Mouse (Mus musculus) stomach, embryonic 14.5 days (tissue): ENCODE data around the gene Cdc34. TPM values are rescaled to one million over a fixed set of nuclear protein-coding genes. Genes with fewer than 3 reads are reported as not detected.

ENCODE experiments used
- ATAC-seq: fragments of 200-750 bp; cut with Nextera tagmentation; 2 replicates; pipeline ENCODE4 v1.8.0; 2017; ENCODE audit warnings: low read depth, moderate TSS enrichment; ENCODE audit not compliant: insufficient number of reproducible peaks, insufficient read depth, low FRiP score
- H3K27ac ChIP-seq: fragments of 300-500 bp; sonication (generic); 2 replicates; pipeline ENCODE4 v1.5.1; 2014; ENCODE audit warnings: mild to moderate bottlenecking, low read length, moderate library complexity, mixed read lengths
- H3K27me3 ChIP-seq: fragments of 300-500 bp; sonication (generic); 2 replicates; pipeline ENCODE4 v1.6.1; 2014; ENCODE audit warnings: low read length, control low read depth, mixed read lengths; ENCODE audit not compliant: control insufficient read depth, insufficient read depth
- H3K36me3 ChIP-seq: fragments of 300-500 bp; sonication (generic); 2 replicates; pipeline ENCODE4 v1.6.1; 2014; ENCODE audit warnings: mild to moderate bottlenecking, control low read depth, low read length, moderate library complexity, mixed read lengths; ENCODE audit not compliant: control insufficient read depth, insufficient read depth
- H3K4me1 ChIP-seq: fragments of 300-500 bp; sonication (generic); 2 replicates; pipeline ENCODE4 v1.6.1; 2014; ENCODE audit warnings: low read length, control low read depth, mixed read lengths; ENCODE audit not compliant: control insufficient read depth, insufficient read depth
- H3K4me2 ChIP-seq: fragments of 300-500 bp; sonication (generic); replicated peaks from 2 replicates; pipeline ENCODE4 v1.6.1; 2014; ENCODE audit warnings: low read depth, low read length, control low read depth
- H3K4me3 ChIP-seq: fragments of 300-500 bp; sonication (generic); 2 replicates; pipeline ENCODE4 v1.5.1; 2014; ENCODE audit warnings: low read depth, low read length, control low read depth
- H3K9ac ChIP-seq: fragments of 300-500 bp; sonication (generic); replicated peaks from 2 replicates; pipeline ENCODE4 v1.6.1; 2014; ENCODE audit warnings: low read depth, mild to moderate bottlenecking, control low read depth, low read length, moderate library complexity, mixed read lengths
- H3K9me3 ChIP-seq: fragments of 300-500 bp; sonication (generic); 2 replicates; pipeline ENCODE4 v1.6.1; 2016; ENCODE audit warnings: low read depth, low read length, control low read depth; ENCODE audit not compliant: control insufficient read depth
- WGBS: fragments of 180-500 bp; shearing (Covaris S2); extraction: QIAGEN DNeasy Blood & Tissue Kit; methylation state at CpG from one replicate; pipeline ENCODE4 v1.1.7; 2014; 5-methylcytosine and 5-hydroxymethylcytosine counted together
- polyA plus RNA-seq: library from polyadenylated mRNA; unstranded; fragments of >200 nt; fragmentation: Nextera tagmentation; extraction: Ambion mirVana; gene quantifications from 2 replicates; pipeline ENCODE4 v1.2.1, GENCODE M21; 2014

The Cdc34 gene
- polyA plus RNA-seq, 1 experiment from 2014 or later: 88.7 TPM

GRCm38 (mm10) chr10:79668771-79669575 lies 13.0 kb upstream of the Cdc34 start, which contains the start of gene Tpgs1:
Gene Tpgs1 (plus strand): TSS chr10:79669369.
- peak; percentile 66 for ATAC-seq
- peak within 1 kb of the TSS; percentile 94 for H3K27ac ChIP-seq
- peak within 1 kb of the TSS; percentile 81 for H3K9ac ChIP-seq
- H3K36me3 ChIP-seq: no peaks in the 10 kb centered on the region
- peak within 1 kb of the TSS; percentile 83 for H3K4me2 ChIP-seq
- H3K9me3 ChIP-seq: no peaks in the 10 kb centered on the region
- H3K27me3 ChIP-seq: no peaks in the 10 kb centered on the region
- H3K4me3 ChIP-seq: peak within 1 kb of the TSS; percentile 96
- WGBS: under 1% methylated on average over 45 of the region's 45 CpGs
- H3K4me1 ChIP-seq: peaks cover 7% of the 10 kb centered on the region

GRCm38 (mm10) chr10:79669576-79670057 lies 12.4 kb upstream of the Cdc34 start:
- Histone ChIP-seq H3K4me2 (peak overlapping the region; percentile 83), H3K27ac (peak overlapping the region; percentile 94), H3K27me3 (no peaks in the 10 kb centered on the region), H3K4me1 (peaks cover 7% of the 10 kb centered on the region), H3K36me3 (no peaks in the 10 kb centered on the region), H3K9me3 (no peaks in the 10 kb centered on the region), H3K4me3 (peak overlapping the region; percentile 96), H3K9ac (peak overlapping the region; percentile 81)
- ATAC-seq: peak; percentile 54; the same call in 1 of the 2 replicates
- under 1% methylated on average over 47 of the region's 47 CpGs for WGBS

- Histone ChIP-seq H3K27ac (peak overlapping the region; percentile 94; the same call in 1 of the 2 replicates), H3K9ac (peak overlapping the region; percentile 81), H3K27me3 (no peaks in the 10 kb centered on the region), H3K4me2 (peak overlapping the region; percentile 83), H3K4me1 (peaks cover 7% of the 10 kb centered on the region), H3K9me3 (no peaks in the 10 kb centered on the region), H3K36me3 (no peaks in the 10 kb centered on the region), H3K4me3 (peak overlapping the region; percentile 96)
- ATAC-seq: no peak; the same call in 1 of the 2 replicates
- 34% methylated on average over 15 of the region's 15 CpGs for WGBS
These were observed 11.7 kb upstream of the Cdc34 start for GRCm38 (mm10) chr10:79670071-79670888.

- H3K27me3 ChIP-seq: no peaks in the 10 kb centered on the region
- H3K36me3 ChIP-seq: no peaks in the 10 kb centered on the region
- no peak overlapping the region for H3K27ac ChIP-seq
- ATAC-seq: no peak
- H3K4me2 ChIP-seq: no peak overlapping the region
- no peak overlapping the region for H3K4me3 ChIP-seq
- WGBS: 49% methylated on average over 6 of the region's 6 CpGs
- peaks cover 7% of the 10 kb centered on the region for H3K4me1 ChIP-seq
- no peaks in the 10 kb centered on the region for H3K9me3 ChIP-seq
- no peak overlapping the region for H3K9ac ChIP-seq
These were observed 10.5 kb upstream of the Cdc34 start for GRCm38 (mm10) chr10:79671396-79672087.

- no peaks in the 10 kb centered on the region for H3K9me3 ChIP-seq
- 50% methylated on average over 3 of the region's 3 CpGs for WGBS
- peaks cover 7% of the 10 kb centered on the region for H3K4me1 ChIP-seq
- no peak overlapping the region for H3K9ac ChIP-seq
- H3K4me3 ChIP-seq: no peak overlapping the region
- H3K27ac ChIP-seq: no peak overlapping the region
- no peaks in the 10 kb centered on the region for H3K27me3 ChIP-seq
- H3K36me3 ChIP-seq: no peaks in the 10 kb centered on the region
- ATAC-seq: no peak
- no peak overlapping the region for H3K4me2 ChIP-seq
These were observed 9.9 kb upstream of the Cdc34 start for GRCm38 (mm10) chr10:79672088-79672455.

- H3K4me2 ChIP-seq: no peak overlapping the region
- no peak for ATAC-seq
- no peak overlapping the region for H3K9ac ChIP-seq
- H3K4me3 ChIP-seq: no peak overlapping the region
- H3K27me3 ChIP-seq: no peaks in the 10 kb centered on the region
- no peak overlapping the region for H3K27ac ChIP-seq
- 90% methylated on average over 3 of the region's 3 CpGs for WGBS
- H3K4me1 ChIP-seq: peaks cover 7% of the 10 kb centered on the region
- no peaks in the 10 kb centered on the region for H3K36me3 ChIP-seq
- no peaks in the 10 kb centered on the region for H3K9me3 ChIP-seq
These were observed 8.9 kb upstream of the Cdc34 start for GRCm38 (mm10) chr10:79673054-79673453.

GRCm38 (mm10) chr10:79675346-79676035 lies 6.5 kb upstream of the Cdc34 start:
- ATAC-seq: no peak
- no peak overlapping the region for H3K27ac ChIP-seq
- no peak overlapping the region for H3K4me3 ChIP-seq
- no peaks in the 10 kb centered on the region for H3K9me3 ChIP-seq
- H3K4me2 ChIP-seq: no peak overlapping the region
- H3K27me3 ChIP-seq: no peaks in the 10 kb centered on the region
- H3K9ac ChIP-seq: no peak overlapping the region
- no peaks in the 10 kb centered on the region for H3K36me3 ChIP-seq
- 51% methylated on average over 44 of the region's 44 CpGs for WGBS
- peaks cover 2% of the 10 kb centered on the region for H3K4me1 ChIP-seq
